Mouse (Mus musculus): Measurements from ENCODE around the gene Ifng.

GRCm38 (mm10) chr10:118445978-118446377, 5.1 kb downstream of the Ifng start:
- TF ChIP-seq POLR2A (IDR thresholded peaks at IDR 0.05; ENCODE audit: extremely low read depth, insufficient read depth, low read length) (no peak), CTCF (IDR thresholded peaks at IDR 0.05; ENCODE audit: low read depth, low read length) (no peak)
